Mouse (Mus musculus) frontal cortex, adult 2 months (tissue): ENCODE measurements at regions not wholly inside any gene's neighbourhood (a gene's known extent, or its start where the extent isn't known, plus 50 kb on each side); places are given as distances from the start of the nearest gene placed in this dataset.

Source experiments
- DNase-seq, 2 experiments: peaks; one replicate each; pipeline ENCODE4 v3.0.0; 2022; ENCODE audit warnings: low spot score in 1 of 2; ENCODE audit errors: extremely low spot score in 1 of 2

DNA sequence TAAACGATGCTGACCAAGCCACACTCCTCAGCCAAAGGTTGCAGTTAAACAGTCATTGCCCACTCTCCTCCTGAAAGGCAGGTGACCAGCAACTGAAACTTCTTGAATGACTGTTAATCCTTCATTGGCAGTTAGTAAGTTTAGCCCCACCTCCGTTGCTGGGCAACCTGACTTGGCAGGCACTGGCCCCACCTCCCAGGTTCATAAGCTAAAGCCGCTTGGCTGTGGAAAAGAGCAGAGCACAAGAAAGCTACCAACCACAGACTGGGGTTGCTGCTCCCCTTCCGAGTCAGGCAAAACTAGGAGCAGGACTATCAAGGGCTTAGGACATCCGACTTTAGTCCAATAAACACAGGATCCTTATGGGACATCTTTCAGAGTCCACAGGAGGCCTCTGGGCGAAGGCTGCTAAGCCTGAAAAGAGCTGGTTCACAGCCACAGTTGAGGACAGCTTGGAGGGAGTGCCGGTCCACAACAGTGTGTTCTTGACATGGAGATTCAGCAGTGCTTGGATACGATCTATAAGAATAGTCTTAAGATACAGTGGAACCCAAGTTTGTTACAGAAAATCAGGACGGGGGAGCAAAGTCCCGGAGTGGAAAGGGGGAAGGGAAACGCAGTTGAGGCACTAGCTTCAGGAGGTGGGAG is 67.7 kb upstream of the Kcnma1 start:
- DNase-seq = peak; percentile 38 to 56

DNA sequence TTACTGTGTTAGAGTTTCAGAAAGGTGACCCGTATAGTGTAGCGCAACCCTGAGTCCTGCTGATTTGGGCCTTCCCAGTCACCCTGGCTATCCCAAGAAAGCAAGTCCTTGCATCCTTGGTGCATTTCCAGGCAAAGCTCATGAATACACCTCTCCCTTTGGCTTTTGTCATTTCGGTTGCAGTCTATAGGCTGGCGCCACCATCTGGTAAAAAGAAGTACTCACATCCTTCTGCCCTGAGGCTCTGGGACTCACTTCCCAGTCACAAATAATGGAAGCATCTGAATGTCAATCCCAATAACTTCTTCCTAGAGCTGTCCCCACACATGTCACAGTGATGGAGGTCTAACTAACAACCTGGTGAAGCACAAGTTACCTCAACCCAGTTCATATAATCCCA is 54.4 kb upstream of the Kcnma1 start:
- peak in 1 of 2 experiments; percentile 58 for DNase-seq

DNA sequence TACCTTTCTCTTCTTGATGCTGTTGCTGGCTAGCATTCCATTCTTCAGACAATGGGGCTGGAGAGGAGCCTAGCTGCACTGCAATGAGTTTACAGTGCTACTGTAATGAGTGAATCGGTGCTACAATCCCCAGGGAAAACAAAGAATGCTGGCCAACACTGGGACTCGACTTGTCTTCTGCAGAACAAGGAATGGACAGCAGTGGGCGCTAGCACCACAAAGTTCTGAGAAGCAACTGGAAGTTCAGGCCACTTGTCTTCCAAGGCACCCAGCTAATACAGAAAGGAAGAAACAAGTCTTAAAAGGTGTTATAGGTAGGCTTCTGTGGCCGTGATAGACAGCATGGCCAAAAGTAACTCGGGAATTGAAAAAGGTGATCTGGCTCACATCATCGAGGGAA is 53.4 kb upstream of the Kcnma1 start:
- peak; percentile 40 to 88 for DNase-seq

DNA sequence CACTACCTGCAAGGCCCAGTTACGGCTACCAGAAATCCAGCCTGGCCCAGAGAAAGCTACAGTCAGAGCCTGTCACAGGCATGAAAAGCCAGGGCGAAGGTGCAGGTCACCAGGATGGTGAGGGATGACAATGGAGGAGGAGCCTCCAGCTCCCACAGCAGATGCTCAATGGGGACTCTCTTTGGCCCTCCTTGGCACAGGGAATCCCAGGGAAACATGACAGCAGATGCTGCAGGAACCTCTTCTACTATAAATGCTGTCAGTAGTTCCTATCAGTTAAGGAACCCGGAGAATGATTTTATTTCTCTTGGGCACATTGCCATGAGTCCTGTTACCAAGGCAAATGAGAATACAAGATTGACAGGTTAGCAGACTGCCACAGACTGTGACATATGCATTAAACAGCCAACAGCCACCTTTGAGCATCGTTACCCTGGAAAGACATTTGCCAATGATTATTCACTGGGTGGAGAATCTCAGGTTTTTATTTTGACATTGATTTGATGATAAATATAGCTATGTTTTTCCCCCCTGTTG is 51.0 kb upstream of the Kcnma1 start:
- no peak for DNase-seq
